Mouse (Mus musculus) Muller cell, postnatal 12 days (primary cell): ENCODE data around the gene Sh2d4b.

Source experiments
- DNase-seq: peaks from one replicate; pipeline ENCODE4 v3.0.0-alpha.2; 2015; ENCODE audit errors: inconsistent ontology term

Sh2d4b gene

GRCm38 (mm10) chr14:40906770-40907169 lies 13.7 kb upstream of the Sh2d4b start:
- no peak for DNase-seq

- no peak for DNase-seq
Observed at GRCm38 (mm10) chr14:40905813-40906212, 12.7 kb upstream of the Sh2d4b start.

- DNase-seq = peak; percentile 34
Observed at GRCm38 (mm10) chr14:40902307-40903055, 9.4 kb upstream of the Sh2d4b start.

- DNase-seq = no peak
Observed at GRCm38 (mm10) chr14:40900267-40900666, 7.2 kb upstream of the Sh2d4b start.

- no peak for DNase-seq
Observed at GRCm38 (mm10) chr14:40897916-40898315, 4.8 kb upstream of the Sh2d4b start.

GRCm38 (mm10) chr14:40895681-40896080 lies 2.6 kb upstream of the Sh2d4b start:
- DNase-seq = no peak

GRCm38 (mm10) chr14:40894576-40895247 lies 1.6 kb upstream of the Sh2d4b start:
- peak; percentile 75 for DNase-seq

- no peak for DNase-seq
Observed at GRCm38 (mm10) chr14:40893884-40894283, 818 bp upstream of the Sh2d4b start.

GRCm38 (mm10) chr14:40892326-40892825 lies 690 bp downstream of the Sh2d4b start:
- DNase-seq = no peak

GRCm38 (mm10) chr14:40891506-40891905 lies 1.6 kb downstream of the Sh2d4b start:
- no peak for DNase-seq

- no peak for DNase-seq
Observed at GRCm38 (mm10) chr14:40889704-40890103, 3.4 kb downstream of the Sh2d4b start.

- no peak for DNase-seq
Observed at GRCm38 (mm10) chr14:40889181-40889580, 3.9 kb downstream of the Sh2d4b start.

- DNase-seq = no peak
Observed at GRCm38 (mm10) chr14:40886428-40887202, 6.5 kb downstream of the Sh2d4b start.

- no peak for DNase-seq
Observed at GRCm38 (mm10) chr14:40885752-40886151, 7.3 kb downstream of the Sh2d4b start.

- peak; percentile 70 for DNase-seq
Observed at GRCm38 (mm10) chr14:40885225-40885624, 7.8 kb downstream of the Sh2d4b start.

GRCm38 (mm10) chr14:40874565-40874964 lies 18.5 kb downstream of the Sh2d4b start:
- DNase-seq = no peak

- DNase-seq = no peak
Observed at GRCm38 (mm10) chr14:40873961-40874360, 19.1 kb downstream of the Sh2d4b start.

- no peak for DNase-seq
Observed at GRCm38 (mm10) chr14:40870598-40870997, 22.5 kb downstream of the Sh2d4b start.

- no peak for DNase-seq
Observed at GRCm38 (mm10) chr14:40864811-40865514, 28.1 kb downstream of the Sh2d4b start.

- no peak for DNase-seq
Observed at GRCm38 (mm10) chr14:40863659-40864058, 29.4 kb downstream of the Sh2d4b start.

- DNase-seq = no peak
Observed at GRCm38 (mm10) chr14:40863022-40863421, 30.0 kb downstream of the Sh2d4b start.

- DNase-seq = no peak
Observed at GRCm38 (mm10) chr14:40852978-40853377, 40.1 kb downstream of the Sh2d4b start.
